Mouse (Mus musculus) embryo, embryonic 9.5 days (tissue): ENCODE data around the gene Mymx.

Source experiments
- DNase-seq: peaks from one replicate; pipeline ENCODE4 v3.0.0-alpha.2; 2017; ENCODE audit errors: extremely low spot score

Gene Mymx

GRCm38 (mm10) chr17:45589844-45590243 lies 12.1 kb downstream of the Mymx start:
- no peak for DNase-seq

GRCm38 (mm10) chr17:45589236-45589635 lies 12.7 kb downstream of the Mymx start:
- DNase-seq, result no peak

GRCm38 (mm10) chr17:45588370-45588769 lies 13.5 kb downstream of the Mymx start:
- no peak for DNase-seq

- no peak for DNase-seq
Measured at GRCm38 (mm10) chr17:45586449-45586837, 15.5 kb downstream of the Mymx start.

- DNase-seq, result no peak
Measured at GRCm38 (mm10) chr17:45585725-45586448, 16.0 kb downstream of the Mymx start.

- peak; percentile 86 for DNase-seq
Measured at GRCm38 (mm10) chr17:45584939-45585678, 16.8 kb downstream of the Mymx start.

GRCm38 (mm10) chr17:45584096-45584896 lies 17.6 kb downstream of the Mymx start:
- DNase-seq, result peak; percentile 72

GRCm38 (mm10) chr17:45582715-45583355 lies 19.1 kb downstream of the Mymx start:
- no peak for DNase-seq

- no peak for DNase-seq
Measured at GRCm38 (mm10) chr17:45582188-45582587, 19.7 kb downstream of the Mymx start.

GRCm38 (mm10) chr17:45581567-45581983 lies 20.3 kb downstream of the Mymx start:
- peak; percentile 74 for DNase-seq

- DNase-seq, result no peak
Measured at GRCm38 (mm10) chr17:45580958-45581477, 20.9 kb downstream of the Mymx start.

- DNase-seq, result no peak
Measured at GRCm38 (mm10) chr17:45579554-45579953, 22.3 kb downstream of the Mymx start.

- DNase-seq, result no peak
Measured at GRCm38 (mm10) chr17:45578843-45579242, 23.1 kb downstream of the Mymx start.

GRCm38 (mm10) chr17:45578242-45578641 lies 23.7 kb downstream of the Mymx start:
- no peak for DNase-seq

GRCm38 (mm10) chr17:45575123-45575897 lies 26.6 kb downstream of the Mymx start:
- DNase-seq, result no peak

GRCm38 (mm10) chr17:45574129-45574761 lies 27.7 kb downstream of the Mymx start:
- DNase-seq, result peak; percentile 47

GRCm38 (mm10) chr17:45573780-45574123 lies 28.1 kb downstream of the Mymx start:
- peak; percentile 98 for DNase-seq

GRCm38 (mm10) chr17:45573087-45573779 lies 28.7 kb downstream of the Mymx start, which contains the start of gene Hsp90ab1:
Gene Hsp90ab1, minus strand, starts transcription at chr17:45573271.
- DNase-seq, result peak; percentile 100
